Mouse (Mus musculus) small intestine, adult 2 months (tissue): ENCODE results near the gene 1520401A03Rik. TPM values are rescaled to one million over a fixed set of nuclear protein-coding genes. Genes with fewer than 3 reads are reported as not detected.
A peak's percentile ranks its signal among the peaks of the same experiment; 100 is the strongest.

Experiments
- H3K27ac ChIP-seq: fragments of 200-500 bp; 2 replicates; pipeline ENCODE4 v1.5.1; 2012; ENCODE audit warnings: low read depth, low read length, control low read depth, inconsistent platforms; ENCODE audit not compliant: insufficient read depth
- H3K27me3 ChIP-seq: fragments of 200-500 bp; 2 replicates; pipeline ENCODE4 v1.6.1; 2012; ENCODE audit warnings: mild to moderate bottlenecking, moderate library complexity, low read length, inconsistent platforms; ENCODE audit not compliant: control insufficient read depth, insufficient read depth
- H3K36me3 ChIP-seq: fragments of 200-500 bp; 2 replicates; pipeline ENCODE4 v1.6.1; 2012; ENCODE audit warnings: mild to moderate bottlenecking, low read length, control low read depth, inconsistent platforms; ENCODE audit not compliant: control insufficient read depth, insufficient read depth
- H3K4me1 ChIP-seq: fragments of 200-500 bp; 2 replicates; pipeline ENCODE4 v1.6.1; 2012; ENCODE audit warnings: low read length, inconsistent platforms, mixed read lengths; ENCODE audit not compliant: control insufficient read depth, insufficient read depth, insufficient read length
- H3K4me3 ChIP-seq: fragments of 200-500 bp; 2 replicates; pipeline ENCODE4 v1.5.1; 2012; ENCODE audit warnings: low read depth, mild to moderate bottlenecking, control low read depth, inconsistent platforms, low read length, moderate library complexity
- CTCF ChIP-seq: fragments of 200-500 bp; IDR thresholded peaks from 2 replicates; pipeline ENCODE4 v1.5.1; 2012; ENCODE audit warnings: low read depth, mild to moderate bottlenecking, control low read depth, inconsistent platforms, low read length, moderate library complexity, mixed read lengths; ENCODE audit not compliant: insufficient replicate concordance, insufficient read length; ENCODE audit errors: extremely low read depth
- POLR2A ChIP-seq: fragments of 200-500 bp; IDR thresholded peaks from 2 replicates; pipeline ENCODE4 v1.6.1; 2012; ENCODE audit warnings: low read depth, mild to moderate bottlenecking, control low read depth, inconsistent platforms, low read length, moderate library complexity
- WGBS: fragments of 180-500 bp; shearing (Covaris S2); methylation state at CpG from one replicate; pipeline ENCODE4 v1.1.7; 2018; 5-methylcytosine and 5-hydroxymethylcytosine counted together
- polyA plus RNA-seq: library from polyadenylated mRNA; depleted of rRNA; stranded (reverse); fragments of >200 nt; gene quantifications from 2 replicates; pipeline ENCODE4 v1.2.3, GENCODE M21; 2012

1520401A03Rik gene
- polyA plus RNA-seq, 1 experiment: not detected

- Histone ChIP-seq H3K4me1 (peaks cover 11% of the 10 kb centered on the region), H3K27me3 (peaks cover 8% of the 10 kb centered on the region), H3K36me3 (peaks cover 5% of the 10 kb centered on the region), H3K27ac (peak overlapping the region; percentile 18), H3K4me3 (peak overlapping the region; percentile 86)
- TF ChIP-seq CTCF (peak; percentile 3; the same call in 1 of the 2 replicates), POLR2A (no peak)
- 35% methylated on average over 9 of the region's 9 CpGs for WGBS
Observed at GRCm38 (mm10) chr17:23674271-23674952, 48.2 kb downstream of the 1520401A03Rik start.

- H3K36me3 ChIP-seq: peaks cover 13% of the 10 kb centered on the region
- H3K27me3 ChIP-seq: no peaks in the 10 kb centered on the region
- H3K27ac ChIP-seq: peak within 1 kb of the TSS; percentile 76
- H3K4me1 ChIP-seq: peaks cover 11% of the 10 kb centered on the region
- TF ChIP-seq CTCF: no peak
- no peak for TF ChIP-seq POLR2A
- peak within 1 kb of the TSS; percentile 86 for H3K4me3 ChIP-seq
- under 1% methylated on average over 45 of the region's 45 CpGs for WGBS
Observed at GRCm38 (mm10) chr17:23673424-23674073, 49.0 kb downstream of the 1520401A03Rik start, which contains the start of the genes Hcfc1r1 and Thoc6. Gene Hcfc1r1, plus strand, starts transcription at chr17:23673596. Gene Thoc6, minus strand, starts transcription at chr17:23673882.

- no peak overlapping the region for H3K4me3 ChIP-seq
- WGBS: 35% methylated on average over 3 of the region's 3 CpGs
- peaks cover 11% of the 10 kb centered on the region for H3K4me1 ChIP-seq
- no peak overlapping the region for H3K27ac ChIP-seq
- H3K36me3 ChIP-seq: peaks cover 19% of the 10 kb centered on the region
- H3K27me3 ChIP-seq: no peaks in the 10 kb centered on the region
- no peak for TF ChIP-seq CTCF
- no peak for TF ChIP-seq POLR2A
Observed at GRCm38 (mm10) chr17:23672761-23673160, 49.8 kb downstream of the 1520401A03Rik start.

- no peak overlapping the region for H3K4me3 ChIP-seq
- H3K27ac ChIP-seq: no peak overlapping the region
- H3K36me3 ChIP-seq: peaks cover 26% of the 10 kb centered on the region
- TF ChIP-seq POLR2A: no peak
- TF ChIP-seq CTCF: no peak
- WGBS: 96% methylated on average over 3 of the region's 3 CpGs
- peaks cover 8% of the 10 kb centered on the region for H3K4me1 ChIP-seq
- no peaks in the 10 kb centered on the region for H3K27me3 ChIP-seq
Observed at GRCm38 (mm10) chr17:23671519-23671918, 51.1 kb downstream of the 1520401A03Rik start.

GRCm38 (mm10) chr17:23670516-23671074, 52.0 kb downstream of the 1520401A03Rik start:
- peaks cover 31% of the 10 kb centered on the region for H3K36me3 ChIP-seq
- WGBS: 92% methylated on average over 7 of the region's 7 CpGs
- H3K27me3 ChIP-seq: no peaks in the 10 kb centered on the region
- peaks cover 3% of the 10 kb centered on the region for H3K4me1 ChIP-seq
- H3K4me3 ChIP-seq: no peak overlapping the region
- H3K27ac ChIP-seq: no peak overlapping the region
- TF ChIP-seq POLR2A (no peak), CTCF (no peak)

GRCm38 (mm10) chr17:23665511-23665910, 57.1 kb downstream of the 1520401A03Rik start:
- 89% methylated on average over 14 of the region's 14 CpGs for WGBS

GRCm38 (mm10) chr17:23664556-23665021, 58.0 kb downstream of the 1520401A03Rik start:
- peaks cover 2% of the 10 kb centered on the region; the same call in 1 of the 2 replicates for H3K4me1 ChIP-seq
- no peaks in the 10 kb centered on the region for H3K27me3 ChIP-seq
- TF ChIP-seq POLR2A: no peak
- TF ChIP-seq CTCF: peak; percentile 38; the same call in 1 of the 2 replicates
- no peak overlapping the region for H3K4me3 ChIP-seq
- H3K27ac ChIP-seq: no peak overlapping the region
- peaks cover 31% of the 10 kb centered on the region for H3K36me3 ChIP-seq
- 12% methylated on average over 5 of the region's 5 CpGs for WGBS

More at GRCm38 (mm10) chr17:23665511-23665910, 57.1 kb downstream of the 1520401A03Rik start:
- TF ChIP-seq CTCF: no peak
- no peak for TF ChIP-seq POLR2A
- H3K4me1 ChIP-seq: peaks cover 2% of the 10 kb centered on the region; the same call in 1 of the 2 replicates
- H3K36me3 ChIP-seq: peaks cover 34% of the 10 kb centered on the region
- no peak overlapping the region for H3K4me3 ChIP-seq
- H3K27ac ChIP-seq: no peak overlapping the region
- H3K27me3 ChIP-seq: no peaks in the 10 kb centered on the region
